Mouse (Mus musculus) retina, postnatal 1 day (tissue): ENCODE measurements at regions not wholly inside any gene's neighbourhood (a gene's known extent, or its start where the extent isn't known, plus 50 kb on each side); places are given as distances from the start of the nearest gene placed in this dataset.

ENCODE experiments used
- DNase-seq: peaks from one replicate; pipeline ENCODE4 v3.0.0-alpha.2; 2012

DNA sequence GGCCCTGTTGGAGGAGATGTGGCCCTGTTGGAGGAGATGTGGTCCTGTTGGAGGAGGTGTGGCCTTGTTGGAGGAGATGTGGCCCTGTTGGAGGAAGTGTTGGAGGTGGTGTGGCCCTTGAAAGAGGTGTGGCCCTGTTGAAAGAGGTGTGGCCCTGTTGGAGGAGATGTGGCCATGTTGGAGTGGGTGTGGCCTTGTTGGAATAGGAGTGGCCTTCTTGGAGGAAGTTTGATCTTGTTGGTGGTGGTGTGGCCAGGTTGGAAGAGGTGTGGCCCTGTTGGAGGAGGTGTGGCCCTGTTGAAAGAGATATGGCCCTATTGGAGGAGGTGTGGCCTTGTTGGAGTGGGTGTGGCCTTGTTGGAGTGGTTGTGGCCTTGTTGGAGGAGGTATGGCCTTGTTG lies 220.3 kb downstream of the Cryba4 start:
- DNase-seq: no peak

GRCm38 (mm10) chr5:112035426-112035825 lies 216.9 kb downstream of the Cryba4 start:
- DNase-seq: peak; percentile 80

DNA sequence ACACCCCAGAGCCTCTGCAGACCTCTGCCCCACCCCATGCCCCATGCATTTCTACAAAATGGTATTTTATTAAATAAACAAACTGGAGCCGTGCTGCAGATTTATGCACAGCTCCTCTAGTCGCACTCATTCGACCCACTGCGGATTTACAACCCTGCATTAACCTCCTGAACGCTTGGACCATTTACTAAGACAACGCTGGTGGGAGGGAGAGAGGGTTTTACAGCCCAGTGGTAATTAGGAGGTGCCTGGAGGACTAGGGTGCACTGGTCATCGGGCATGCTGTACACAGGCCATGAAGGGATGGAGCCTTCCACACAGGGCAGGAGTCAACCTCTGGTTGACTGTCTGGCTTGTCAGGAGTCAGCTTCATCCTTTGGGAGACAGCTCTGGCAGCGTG lies 215.2 kb downstream of the Cryba4 start:
- no peak for DNase-seq

DNA sequence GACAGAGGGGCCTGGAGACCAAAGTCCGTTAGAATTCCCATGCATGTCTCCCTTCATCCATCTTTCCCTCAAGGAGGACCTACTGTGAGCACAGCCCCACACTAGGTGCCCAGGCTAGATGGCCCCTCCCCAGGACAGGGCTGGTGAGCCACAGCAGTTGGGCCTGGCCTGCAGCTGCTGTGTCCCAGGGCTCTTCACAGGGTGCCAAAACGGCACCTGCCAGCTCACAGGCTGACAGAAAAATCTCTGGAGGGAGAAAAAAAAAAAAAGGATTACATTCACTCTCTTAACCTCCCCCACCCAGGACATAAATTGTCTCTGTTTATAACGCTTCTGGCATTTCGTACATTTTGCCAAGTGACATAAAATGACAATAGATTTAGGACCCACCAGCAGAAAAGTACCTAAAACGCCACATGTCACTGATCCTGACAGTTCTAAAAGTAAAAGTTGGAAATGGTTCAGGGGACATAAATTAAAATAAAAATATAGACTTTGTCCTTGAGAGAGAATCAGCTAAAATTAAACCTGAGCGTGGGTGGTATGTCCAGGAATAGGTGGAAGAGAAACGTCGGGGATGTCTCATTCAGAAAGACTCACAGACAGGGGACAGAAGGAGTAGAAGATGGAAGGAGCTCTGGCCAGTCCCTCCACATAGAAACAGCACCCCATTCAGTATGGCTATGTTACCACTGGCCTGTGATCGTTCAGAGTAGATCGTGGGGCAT lies 212.5 kb downstream of the Cryba4 start:
- peak; percentile 42 for DNase-seq

DNA sequence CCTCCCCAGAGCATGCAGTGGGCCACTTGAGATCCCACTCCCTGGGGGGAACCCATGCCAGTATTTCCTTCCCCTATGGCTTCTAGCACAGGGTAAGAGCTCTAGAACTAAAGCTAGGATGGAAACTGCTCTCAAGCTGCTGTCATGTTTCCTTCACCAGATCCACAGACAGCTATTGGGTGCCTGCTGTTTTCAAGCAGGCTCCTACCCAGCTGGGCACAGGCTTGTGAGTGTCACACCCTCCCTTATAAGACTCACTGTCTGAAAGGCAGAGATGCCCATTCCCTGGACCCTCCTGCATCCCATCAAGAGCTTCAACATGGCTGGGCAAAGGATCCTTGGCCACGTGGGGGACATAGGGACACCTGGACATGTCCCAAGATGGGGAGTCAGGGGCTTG lies 211.6 kb downstream of the Cryba4 start:
- no peak for DNase-seq

DNA sequence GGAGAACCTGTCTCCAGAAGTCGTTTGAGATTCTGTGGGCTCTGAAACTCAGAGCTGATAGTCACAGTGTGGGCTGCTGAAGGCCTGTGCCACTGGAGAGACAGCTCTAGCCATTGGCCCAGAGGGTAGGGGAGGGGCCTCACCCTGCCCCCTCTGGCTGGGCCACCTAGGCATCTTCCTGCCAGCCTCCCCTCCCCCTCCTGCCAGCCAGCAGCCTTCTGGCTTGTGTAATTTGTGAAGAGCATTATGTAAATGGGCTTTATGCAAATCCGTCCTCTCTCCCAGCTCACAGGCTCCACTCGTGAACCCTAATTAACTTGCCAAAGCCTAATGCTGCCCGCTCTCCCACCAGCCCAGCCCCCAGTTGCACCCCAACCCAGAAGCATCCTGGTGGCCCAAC lies 211.0 kb downstream of the Cryba4 start:
- peak; percentile 92 for DNase-seq

GRCm38 (mm10) chr5:112042236-112042635 lies 210.1 kb downstream of the Cryba4 start:
- DNase-seq: no peak

DNA sequence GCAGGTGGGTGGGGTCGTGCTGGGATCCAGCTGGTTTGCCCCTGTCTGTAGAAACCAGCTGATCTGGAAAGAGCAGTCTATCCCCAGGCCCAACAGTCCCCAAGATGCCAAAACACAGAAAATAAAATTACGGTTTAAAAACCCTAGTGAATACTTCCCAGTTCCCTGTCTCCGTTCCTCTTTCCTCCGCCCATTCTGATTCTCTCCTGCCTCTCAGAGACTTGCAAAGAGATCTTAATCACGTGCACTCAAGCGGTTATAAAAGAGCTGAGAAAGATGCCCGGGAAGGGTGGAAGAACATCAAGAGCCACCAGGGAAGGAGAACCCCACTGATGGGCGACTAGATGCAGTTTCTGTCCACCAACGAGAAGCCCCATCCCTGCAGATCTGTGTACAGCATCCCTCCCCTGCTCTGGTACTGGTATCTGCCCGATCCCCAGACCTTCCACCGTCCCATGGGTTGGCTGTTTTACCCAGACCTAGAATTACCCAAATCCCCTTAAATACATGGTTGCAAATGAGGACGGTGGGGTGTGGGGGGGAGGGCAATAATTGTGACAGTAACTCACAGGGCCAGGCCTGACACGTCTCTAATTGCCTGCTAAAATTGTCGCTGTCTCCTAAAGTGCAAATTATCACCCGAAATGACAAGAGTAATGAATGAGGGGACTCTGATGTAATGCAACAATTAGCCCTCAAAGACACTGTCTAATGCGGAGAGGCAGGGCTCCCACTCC lies 202.1 kb downstream of the Cryba4 start:
- peak; percentile 80 for DNase-seq

GRCm38 (mm10) chr5:112050906-112051305 lies 201.4 kb downstream of the Cryba4 start:
- peak; percentile 77 for DNase-seq

DNA sequence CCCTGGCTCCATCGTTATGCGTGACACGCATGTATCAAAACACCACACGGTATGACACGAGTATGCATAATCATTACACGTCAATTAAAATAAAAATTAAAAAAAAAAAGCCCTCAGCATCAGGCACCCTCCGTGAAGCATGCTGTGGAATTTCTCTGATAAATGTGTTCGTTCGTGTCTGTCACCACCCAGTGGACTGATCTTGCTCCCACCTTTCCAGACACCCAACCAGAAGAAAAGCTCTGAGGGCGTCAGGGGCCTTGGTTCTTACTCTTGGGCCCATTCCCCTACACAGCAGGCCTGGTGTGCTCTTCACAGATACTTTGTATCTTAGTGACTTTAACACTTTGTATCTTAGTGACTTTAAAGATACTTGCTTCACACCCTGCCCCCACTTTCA lies 200.5 kb downstream of the Cryba4 start:
- DNase-seq: no peak

GRCm38 (mm10) chr5:112053600-112054155 lies 198.6 kb downstream of the Cryba4 start:
- DNase-seq: no peak

GRCm38 (mm10) chr5:112055018-112055417 lies 197.3 kb downstream of the Cryba4 start:
- DNase-seq: peak; percentile 37

GRCm38 (mm10) chr5:112069917-112070316 lies 182.4 kb downstream of the Cryba4 start:
- DNase-seq: no peak

- no peak for DNase-seq
These were observed 179.9 kb downstream of the Cryba4 start for GRCm38 (mm10) chr5:112072456-112072855.

DNA sequence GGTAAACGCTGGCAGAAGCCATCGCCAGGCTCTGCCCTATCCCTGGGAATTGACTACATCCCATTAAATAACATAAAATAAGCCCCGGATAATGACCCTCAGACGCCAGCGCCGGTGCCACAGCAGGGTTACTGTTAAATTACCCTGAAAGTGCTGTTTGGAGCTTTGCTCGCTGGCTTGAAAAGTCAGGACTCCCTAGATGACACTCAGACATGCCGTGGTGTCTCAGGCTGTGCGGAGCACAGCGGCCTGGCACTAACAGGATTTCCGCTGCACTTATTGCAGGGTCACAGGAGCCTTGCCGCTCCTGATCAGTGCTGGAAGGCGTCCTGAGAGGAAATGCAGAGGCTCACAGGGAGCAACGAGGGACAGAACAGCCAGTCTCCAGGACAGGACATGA lies 175.2 kb downstream of the Cryba4 start:
- peak; percentile 59 for DNase-seq

- peak; percentile 82 for DNase-seq
These were observed 174.3 kb downstream of the Cryba4 start for GRCm38 (mm10) chr5:112077840-112078600.

- no peak for DNase-seq
These were observed 171.3 kb downstream of the Cryba4 start for GRCm38 (mm10) chr5:112081006-112081405.

DNA sequence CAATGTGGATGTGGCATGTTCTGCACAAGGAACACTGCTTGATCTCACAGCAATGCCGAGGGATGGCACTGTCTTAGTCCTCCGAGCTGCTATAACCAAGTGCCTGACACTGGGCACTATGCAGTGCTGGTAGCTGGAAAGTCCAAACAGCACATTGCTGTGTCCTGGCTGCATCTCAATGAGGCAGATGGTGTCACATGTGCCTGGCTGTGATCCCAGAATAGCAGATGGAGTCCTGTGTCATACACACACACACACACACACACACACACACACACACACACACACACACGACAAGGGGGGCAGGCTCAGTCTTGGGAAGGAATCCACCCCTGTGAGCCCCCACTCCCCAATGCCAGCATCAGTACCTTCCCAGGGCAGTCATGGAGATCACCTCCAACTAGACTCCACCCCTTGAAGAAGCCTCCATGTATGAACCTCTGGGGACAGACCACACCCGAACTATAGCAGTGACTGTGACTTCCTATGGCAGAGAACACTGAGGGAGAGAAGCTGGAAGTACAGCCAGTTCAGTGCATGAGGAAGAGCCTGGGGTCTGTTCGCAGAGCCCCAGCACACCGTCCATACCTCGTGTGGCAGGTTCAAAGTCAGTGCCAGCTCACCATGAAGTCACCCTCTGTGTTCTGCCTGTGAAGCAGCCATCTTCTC lies 160.3 kb downstream of the Cryba4 start:
- DNase-seq: peak; percentile 68

DNA sequence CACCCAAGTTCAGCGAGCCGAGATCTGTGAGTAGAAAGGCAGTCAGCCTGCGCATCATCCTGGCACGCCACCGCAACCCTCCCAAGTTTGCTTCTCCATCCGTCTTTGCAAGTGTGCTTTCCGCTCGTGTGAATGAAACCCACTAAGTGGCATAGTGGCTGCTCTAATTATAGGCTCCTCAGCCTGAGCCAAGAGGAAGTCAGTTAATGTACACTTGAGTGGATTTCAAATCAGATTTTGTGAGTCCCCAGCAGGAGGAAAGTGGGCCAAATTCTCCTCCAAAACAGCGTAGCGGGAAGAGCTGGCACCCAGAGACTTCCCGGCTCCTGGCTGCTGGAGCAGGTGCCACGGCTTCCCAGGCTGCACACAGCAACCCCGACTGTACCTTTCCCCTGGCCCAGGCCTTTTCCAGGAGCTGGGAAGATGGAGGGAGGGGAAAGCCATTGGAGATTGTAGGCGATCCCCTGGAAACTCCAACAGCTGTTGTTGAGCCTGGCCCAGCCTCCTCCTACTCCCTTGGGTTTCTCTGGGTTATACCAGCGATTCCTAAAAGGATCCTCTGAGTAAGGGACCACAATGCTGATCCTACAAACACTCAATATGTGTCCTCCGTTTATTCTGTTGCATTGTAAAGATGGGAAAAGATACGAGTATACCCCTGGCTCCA lies 158.3 kb downstream of the Cryba4 start:
- DNase-seq: peak; percentile 68

GRCm38 (mm10) chr5:112098469-112099085 lies 153.7 kb downstream of the Cryba4 start:
- DNase-seq: no peak

DNA sequence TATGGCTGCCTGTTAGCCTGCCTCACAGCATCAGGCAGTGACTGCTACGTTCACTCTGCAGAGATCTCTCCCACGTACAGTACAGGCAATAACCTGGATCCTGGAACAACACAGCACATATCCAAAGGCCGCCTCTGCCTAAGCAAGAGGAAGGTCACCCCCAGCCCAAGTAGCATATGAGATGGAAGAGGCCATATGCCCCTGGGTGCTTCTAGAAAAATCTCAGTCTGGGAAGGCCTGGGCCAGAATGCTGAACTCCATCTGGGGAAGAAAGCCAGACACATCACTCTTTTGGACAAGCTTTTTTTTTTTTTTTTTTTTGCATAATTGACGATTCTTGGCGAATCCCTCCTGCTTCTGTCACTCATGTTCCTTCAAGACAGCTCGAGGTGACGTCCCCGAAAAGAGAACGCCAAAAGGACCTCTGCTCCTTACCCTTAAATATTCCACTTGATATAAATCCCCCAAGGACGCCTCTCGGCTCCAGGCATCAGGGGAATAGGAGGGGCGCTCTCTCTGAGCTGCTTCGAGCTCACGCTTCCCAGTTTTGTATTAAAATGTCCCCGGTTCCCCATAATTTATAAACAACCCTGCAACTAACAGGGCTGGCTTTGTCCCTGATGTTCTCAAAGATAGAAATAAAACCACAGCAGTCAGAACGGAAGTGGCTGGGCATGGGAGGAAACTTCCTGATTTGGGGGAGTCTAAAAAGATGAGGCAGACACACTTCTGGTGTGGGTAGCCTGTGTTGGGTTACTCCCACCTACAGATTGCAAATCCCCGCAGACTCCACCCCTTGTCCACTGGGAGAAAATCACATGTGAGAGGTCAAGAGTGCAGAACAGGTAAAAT lies 150.4 kb downstream of the Cryba4 start:
- DNase-seq: no peak
